Mouse (Mus musculus): ENCODE data around the gene Enpp3.
"Not testable (repeated sequence)": the region's sequence is repeated elsewhere in the genome, so short reads cannot be mapped to it uniquely, and the experiment has no call there.

GRCm38 (mm10) chr10:24802742-24803244 is 39.8 kb downstream of the Enpp3 start:
- not testable (repeated sequence) for TF ChIP-seq CTCF (IDR thresholded peaks at IDR 0.05; ENCODE audit: extremely low read depth, insufficient read depth, insufficient read length, insufficient replicate concordance); POLR2A (IDR thresholded peaks at IDR 0.05; ENCODE audit: low read depth, low read length)

Data from spleen, adult 2 months (tissue).